Mouse (Mus musculus) kidney, embryonic 15.5 days (tissue): ENCODE data around the gene Foxp1. TPM values are rescaled to one million over a fixed set of nuclear protein-coding genes. Genes with fewer than 3 reads are reported as not detected.

Source experiments
- ATAC-seq: fragments of 200-750 bp; cut with Nextera tagmentation; replicated peaks from 2 replicates; pipeline ENCODE4 v1.8.0; 2017; ENCODE audit warnings: moderate TSS enrichment; ENCODE audit not compliant: low FRiP score
- H3K27ac ChIP-seq: fragments of 300-500 bp; sonication (generic); 2 replicates; pipeline ENCODE4 v1.5.1; 2015; ENCODE audit warnings: mild to moderate bottlenecking, inconsistent platforms
- H3K27me3 ChIP-seq: fragments of 300-500 bp; sonication (generic); 2 replicates; pipeline ENCODE4 v1.6.1; 2015; ENCODE audit warnings: inconsistent platforms
- H3K36me3 ChIP-seq: fragments of 300-500 bp; sonication (generic); 2 replicates; pipeline ENCODE4 v1.6.1; 2015; ENCODE audit warnings: inconsistent platforms
- H3K4me1 ChIP-seq: fragments of 300-500 bp; sonication (generic); 2 replicates; pipeline ENCODE4 v1.6.1; 2015; ENCODE audit warnings: inconsistent platforms
- H3K4me2 ChIP-seq: fragments of 300-500 bp; sonication (generic); 2 replicates; pipeline ENCODE4 v1.6.1; 2015; ENCODE audit warnings: moderate library complexity, mild to moderate bottlenecking, inconsistent platforms
- H3K4me3 ChIP-seq: fragments of 300-500 bp; sonication (generic); replicated peaks from 2 replicates; pipeline ENCODE4 v1.5.1; 2015; ENCODE audit warnings: mild to moderate bottlenecking, inconsistent platforms
- H3K9ac ChIP-seq: fragments of 300-500 bp; sonication (generic); 2 replicates; pipeline ENCODE4 v1.6.1; 2015; ENCODE audit warnings: mild to moderate bottlenecking, inconsistent platforms
- H3K9me3 ChIP-seq: fragments of 300-500 bp; sonication (generic); replicated peaks from 2 replicates; pipeline ENCODE4 v1.6.1; 2016; ENCODE audit warnings: inconsistent platforms
- WGBS: fragments of 180-500 bp; shearing (Covaris S2); methylation state at CpG from one replicate; pipeline ENCODE4 v1.1.7; 2015; ENCODE audit warnings: mixed read lengths; 5-methylcytosine and 5-hydroxymethylcytosine counted together
- polyA plus RNA-seq: library from polyadenylated mRNA; unstranded; fragments of >200 nt; fragmentation: Nextera tagmentation; extraction: Ambion mirVana; gene quantifications from 2 replicates; pipeline ENCODE4 v1.2.1, GENCODE M21; 2015

The Foxp1 gene
- polyA plus RNA-seq, 1 experiment from 2014 or later = 50.2 TPM

DNA sequence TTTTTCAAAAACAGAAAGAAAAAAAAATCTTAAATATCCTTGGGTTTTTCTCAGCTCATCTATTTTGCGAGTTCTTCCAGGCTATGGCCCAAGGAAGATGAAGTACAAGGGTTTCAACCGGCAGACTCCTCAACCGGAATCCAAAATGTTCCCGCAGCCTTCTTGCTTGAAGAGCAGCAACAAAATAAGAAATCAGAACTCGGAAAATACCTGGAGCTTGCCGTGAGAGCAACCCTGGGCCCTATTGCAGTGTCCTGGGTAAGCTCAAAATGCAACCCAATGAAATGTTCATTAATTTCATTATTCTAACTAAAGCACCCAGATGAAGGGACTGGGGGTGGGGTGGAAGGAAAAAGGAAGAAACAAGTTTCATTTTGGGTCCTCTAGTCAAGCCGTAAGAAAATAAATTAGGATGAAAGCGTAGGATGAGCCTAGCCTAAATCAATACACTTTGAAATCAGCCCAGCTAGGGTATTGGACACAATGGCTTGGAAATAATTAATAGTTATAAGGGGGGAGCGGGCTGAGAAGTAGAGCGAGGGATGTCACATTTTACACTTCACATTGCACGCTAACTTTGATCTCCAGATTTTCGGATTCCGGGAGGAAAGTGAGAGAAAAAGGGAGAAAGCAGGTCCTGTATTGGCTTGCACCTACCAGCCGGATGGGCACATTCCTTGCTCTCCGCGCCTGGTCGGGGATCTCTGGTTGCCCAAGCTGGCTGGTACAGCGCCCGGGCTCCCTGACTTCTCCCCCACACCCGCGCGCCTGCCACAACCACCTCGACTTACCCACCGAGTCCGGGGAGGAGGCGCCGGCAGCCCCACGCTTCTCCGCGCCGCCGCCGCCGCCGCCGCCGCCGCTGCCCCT is 2.5 kb downstream of the Foxp1 start:
- WGBS = 3% methylated on average over 28 of the region's 38 CpGs
- H3K4me1 ChIP-seq = peaks cover 29% of the 10 kb centered on the region
- H3K27ac ChIP-seq = peak overlapping the region; percentile 100
- no peak for ATAC-seq
- H3K4me2 ChIP-seq = peak overlapping the region; percentile 88
- H3K27me3 ChIP-seq = no peaks in the 10 kb centered on the region
- no peaks in the 10 kb centered on the region for H3K36me3 ChIP-seq
- H3K4me3 ChIP-seq = peak overlapping the region; percentile 77
- peak overlapping the region; percentile 90 for H3K9ac ChIP-seq
- no peaks in the 10 kb centered on the region for H3K9me3 ChIP-seq

DNA sequence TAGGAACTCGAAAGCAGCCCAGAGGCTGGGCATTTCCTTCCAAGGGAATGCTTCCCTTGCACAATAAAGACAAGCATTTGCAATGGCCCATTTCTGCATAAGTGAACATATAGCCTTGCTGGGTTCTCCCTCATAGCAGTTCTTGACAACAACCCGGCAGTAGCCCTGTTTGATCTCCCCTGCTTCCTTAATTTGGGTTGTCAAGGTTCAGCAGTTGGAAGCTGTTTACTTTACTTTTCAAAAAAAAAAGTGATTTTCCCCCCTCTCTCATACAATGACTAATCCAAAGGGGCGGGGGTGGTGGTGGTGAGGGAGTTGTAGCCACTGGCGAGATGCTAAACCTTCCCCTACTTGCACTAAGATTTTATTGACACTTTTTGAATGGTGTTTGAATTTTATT is 3.5 kb downstream of the Foxp1 start:
- 28% methylated on average over 4 of the region's 4 CpGs for WGBS
- no peaks in the 10 kb centered on the region for H3K36me3 ChIP-seq
- H3K4me2 ChIP-seq = peak overlapping the region; percentile 88
- peaks cover 37% of the 10 kb centered on the region for H3K4me1 ChIP-seq
- no peaks in the 10 kb centered on the region for H3K27me3 ChIP-seq
- H3K9ac ChIP-seq = no peak overlapping the region
- no peaks in the 10 kb centered on the region for H3K9me3 ChIP-seq
- ATAC-seq = no peak
- H3K4me3 ChIP-seq = peak overlapping the region; percentile 77
- H3K27ac ChIP-seq = 0 out of 2 replicates have a peak overlapping the region, but pooled peaks have one; percentile 32

DNA sequence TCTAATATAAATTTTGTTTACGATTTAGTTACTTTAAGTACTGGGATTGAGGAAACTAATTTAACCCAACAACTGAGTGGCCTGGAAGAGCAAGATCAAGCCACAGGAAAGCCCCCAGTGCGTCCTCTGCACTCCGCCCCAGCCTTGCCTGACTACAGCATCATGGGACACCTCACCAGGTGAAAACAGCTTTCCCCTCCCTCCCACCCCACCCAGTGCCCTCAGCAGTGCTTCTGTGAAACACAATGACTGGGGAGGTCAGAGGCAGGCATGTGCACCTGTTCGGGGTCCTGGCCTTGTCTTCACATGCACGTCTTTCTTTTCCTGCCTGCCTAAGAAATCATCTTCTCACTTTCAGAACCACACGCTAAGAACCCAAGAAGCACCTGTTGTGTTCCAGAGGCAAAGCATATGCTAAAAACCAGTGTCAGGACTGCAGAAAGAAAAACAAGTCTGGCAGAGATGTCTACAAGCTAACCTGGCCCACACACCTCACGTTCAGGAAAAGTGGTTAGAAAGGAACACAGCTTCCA is 6.8 kb downstream of the Foxp1 start:
- H3K4me2 ChIP-seq = peak overlapping the region; percentile 31
- no peaks in the 10 kb centered on the region for H3K9me3 ChIP-seq
- WGBS = 59% methylated on average over 7 of the region's 7 CpGs
- no peak overlapping the region for H3K4me3 ChIP-seq
- H3K9ac ChIP-seq = no peak overlapping the region
- H3K27ac ChIP-seq = no peak overlapping the region
- ATAC-seq = no peak
- H3K36me3 ChIP-seq = no peaks in the 10 kb centered on the region
- H3K4me1 ChIP-seq = peaks cover 61% of the 10 kb centered on the region
- no peaks in the 10 kb centered on the region for H3K27me3 ChIP-seq

DNA sequence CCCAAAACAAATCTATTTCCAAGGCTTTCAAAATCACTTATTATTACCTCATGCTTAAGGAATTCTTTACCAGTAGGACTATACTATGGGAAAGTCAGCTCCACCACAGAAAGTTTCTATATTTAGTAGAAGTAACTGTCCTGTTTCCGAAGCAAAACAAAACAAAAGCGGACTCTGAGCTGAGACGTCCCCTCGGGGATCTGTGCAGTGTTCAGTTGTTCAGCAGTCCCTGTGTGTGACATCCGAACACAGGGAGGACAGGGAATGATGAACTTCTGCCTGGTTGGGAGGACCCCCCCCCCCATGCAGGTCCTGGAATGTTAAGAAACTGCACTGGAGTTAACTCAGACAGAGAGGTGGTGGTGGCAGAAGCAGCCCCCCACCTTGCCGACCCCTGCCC is 10.7 kb downstream of the Foxp1 start:
- peaks cover 72% of the 10 kb centered on the region for H3K4me1 ChIP-seq
- H3K4me3 ChIP-seq = no peak overlapping the region
- 20% methylated on average over 6 of the region's 6 CpGs for WGBS
- no peak overlapping the region for H3K27ac ChIP-seq
- peaks cover under 1% of the 10 kb centered on the region; the same call in 1 of the 2 replicates for H3K36me3 ChIP-seq
- no peaks in the 10 kb centered on the region for H3K9me3 ChIP-seq
- H3K27me3 ChIP-seq = no peaks in the 10 kb centered on the region
- H3K4me2 ChIP-seq = peak overlapping the region; percentile 40
- no peak overlapping the region for H3K9ac ChIP-seq
- no peak for ATAC-seq

DNA sequence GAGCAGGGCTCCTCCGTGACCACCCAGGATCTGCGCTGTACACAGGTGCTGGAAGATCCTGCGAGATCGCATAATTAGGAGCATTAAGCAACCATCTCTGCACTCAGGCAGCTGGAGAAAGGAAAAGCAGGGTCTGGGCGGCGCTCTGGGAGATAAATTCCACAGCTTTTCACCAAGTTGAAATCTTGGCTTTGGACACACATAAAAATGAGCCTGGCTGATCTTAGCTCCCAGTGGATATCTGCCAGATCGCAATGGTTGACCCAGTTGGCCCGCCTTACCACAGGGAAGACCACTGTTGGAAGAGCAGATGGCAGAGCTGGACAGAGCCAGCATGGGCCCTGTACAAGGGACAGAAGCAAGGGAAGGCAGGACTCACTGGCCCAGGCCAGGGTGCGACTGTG is 13.3 kb downstream of the Foxp1 start:
- 0 out of 2 replicates have a peak, but pooled peaks have one; percentile 31 for ATAC-seq
- H3K4me2 ChIP-seq = no peak overlapping the region
- peak overlapping the region; percentile 52; the same call in 1 of the 2 replicates for H3K27ac ChIP-seq
- no peaks in the 10 kb centered on the region for H3K27me3 ChIP-seq
- H3K36me3 ChIP-seq = peaks cover 23% of the 10 kb centered on the region
- H3K4me3 ChIP-seq = no peak overlapping the region
- H3K9ac ChIP-seq = no peak overlapping the region
- H3K4me1 ChIP-seq = peaks cover 53% of the 10 kb centered on the region
- no peaks in the 10 kb centered on the region for H3K9me3 ChIP-seq
- 75% methylated on average over 9 of the region's 9 CpGs for WGBS

DNA sequence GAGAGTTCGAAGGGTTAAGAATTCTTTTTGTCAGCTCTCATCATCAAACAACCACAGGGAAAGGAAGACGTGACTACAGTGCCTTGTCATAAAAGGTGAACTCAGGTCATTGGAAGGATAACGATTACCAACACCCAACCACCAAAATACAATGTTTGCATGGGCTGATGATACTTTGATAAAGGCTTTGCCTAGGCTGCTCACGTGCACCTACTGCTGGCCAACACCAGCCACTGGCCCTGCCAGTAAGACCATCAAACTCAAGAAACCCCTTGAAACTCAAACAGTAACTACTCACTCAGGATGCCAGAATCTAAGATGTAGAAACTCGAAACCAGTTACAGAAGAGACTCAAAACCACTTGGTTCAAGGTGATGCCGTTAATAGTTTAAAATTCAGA is 15.7 kb downstream of the Foxp1 start:
- no peak for ATAC-seq
- 85% methylated on average over 6 of the region's 6 CpGs for WGBS
- Histone ChIP-seq H3K9me3 (no peaks in the 10 kb centered on the region), H3K36me3 (peaks cover 25% of the 10 kb centered on the region), H3K4me2 (no peak overlapping the region), H3K9ac (no peak overlapping the region), H3K27ac (no peak overlapping the region), H3K4me3 (no peak overlapping the region), H3K27me3 (no peaks in the 10 kb centered on the region), H3K4me1 (peaks cover 36% of the 10 kb centered on the region)

DNA sequence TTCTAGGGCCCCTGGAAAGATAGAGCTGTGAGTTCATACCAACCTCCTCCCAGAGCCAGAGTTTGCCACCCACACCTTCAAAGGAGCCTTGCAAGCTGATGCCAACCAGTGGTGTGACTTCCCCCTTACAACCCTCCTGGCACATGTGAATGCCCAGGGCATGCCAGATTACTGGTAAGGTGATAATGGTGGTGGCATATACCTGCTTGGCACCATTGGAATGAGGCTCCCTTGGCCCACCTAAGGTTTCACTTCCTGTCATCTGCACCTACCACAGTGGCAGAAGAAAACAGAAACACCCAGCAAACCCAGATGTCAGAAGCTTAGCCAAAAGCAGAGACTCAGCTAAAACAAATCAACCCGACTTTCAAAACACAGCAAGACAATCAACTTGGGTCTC is 18.8 kb downstream of the Foxp1 start:
- H3K36me3 ChIP-seq = peaks cover 29% of the 10 kb centered on the region
- no peak overlapping the region for H3K4me3 ChIP-seq
- 90% methylated on average over 1 of the region's 1 CpGs for WGBS
- no peak overlapping the region for H3K27ac ChIP-seq
- no peaks in the 10 kb centered on the region for H3K27me3 ChIP-seq
- no peak overlapping the region for H3K9ac ChIP-seq
- H3K4me1 ChIP-seq = 0 out of 2 replicates have a peak, but pooled peaks cover 10% of the 10 kb centered on the region
- ATAC-seq = no peak
- H3K9me3 ChIP-seq = no peaks in the 10 kb centered on the region
- no peak overlapping the region for H3K4me2 ChIP-seq

DNA sequence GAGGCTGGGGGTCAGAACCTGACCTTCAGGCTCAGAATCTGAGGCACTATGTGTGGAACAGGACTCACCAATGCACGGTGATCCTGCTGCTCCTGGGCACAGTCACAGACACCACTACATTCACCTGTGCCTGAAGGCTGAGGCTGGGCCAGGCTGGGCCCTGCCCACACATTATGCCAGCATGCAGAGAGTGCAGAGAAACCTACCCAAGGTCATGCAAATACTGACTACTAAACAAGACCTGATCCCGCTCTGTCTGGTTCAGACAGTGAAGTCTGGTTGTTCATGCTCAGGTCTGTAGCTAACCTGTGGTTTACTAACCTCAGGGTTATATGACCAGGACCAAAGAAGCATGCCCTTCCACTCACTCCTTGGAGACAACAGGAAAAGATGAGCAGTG is 19.8 kb downstream of the Foxp1 start:
- Histone ChIP-seq H3K4me2 (no peak overlapping the region), H3K9ac (no peak overlapping the region), H3K27me3 (no peaks in the 10 kb centered on the region), H3K36me3 (peaks cover 29% of the 10 kb centered on the region), H3K27ac (no peak overlapping the region), H3K4me1 (0 out of 2 replicates have a peak, but pooled peaks cover 15% of the 10 kb centered on the region), H3K4me3 (no peak overlapping the region), H3K9me3 (no peaks in the 10 kb centered on the region)
- ATAC-seq = no peak
- 73% methylated on average over 2 of the region's 2 CpGs for WGBS

DNA sequence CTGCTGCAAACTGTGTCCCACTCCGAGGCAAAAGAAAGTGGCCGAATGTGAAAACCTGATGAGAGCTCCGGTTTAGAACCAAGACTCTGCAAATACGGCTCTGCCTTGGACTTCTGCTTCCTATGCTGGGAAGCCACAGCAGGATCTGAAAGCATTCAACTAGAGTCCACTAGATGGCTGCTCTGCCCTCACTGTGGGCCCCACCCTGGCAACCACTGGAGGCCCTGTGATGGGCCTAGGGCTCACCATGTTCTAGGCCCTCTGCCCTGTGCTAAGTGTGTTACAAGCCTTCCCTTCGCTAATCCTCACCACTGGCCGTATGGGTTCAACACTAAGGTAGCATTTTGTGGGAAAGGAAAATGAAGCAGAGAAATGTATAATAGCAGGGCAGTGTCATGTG is 20.2 kb downstream of the Foxp1 start:
- Histone ChIP-seq H3K36me3 (peaks cover 29% of the 10 kb centered on the region), H3K27me3 (no peaks in the 10 kb centered on the region), H3K27ac (no peak overlapping the region), H3K9ac (no peak overlapping the region), H3K4me3 (no peak overlapping the region), H3K4me2 (no peak overlapping the region), H3K9me3 (no peaks in the 10 kb centered on the region), H3K4me1 (peaks cover 15% of the 10 kb centered on the region)
- WGBS = 88% methylated on average over 6 of the region's 6 CpGs
- no peak for ATAC-seq

DNA sequence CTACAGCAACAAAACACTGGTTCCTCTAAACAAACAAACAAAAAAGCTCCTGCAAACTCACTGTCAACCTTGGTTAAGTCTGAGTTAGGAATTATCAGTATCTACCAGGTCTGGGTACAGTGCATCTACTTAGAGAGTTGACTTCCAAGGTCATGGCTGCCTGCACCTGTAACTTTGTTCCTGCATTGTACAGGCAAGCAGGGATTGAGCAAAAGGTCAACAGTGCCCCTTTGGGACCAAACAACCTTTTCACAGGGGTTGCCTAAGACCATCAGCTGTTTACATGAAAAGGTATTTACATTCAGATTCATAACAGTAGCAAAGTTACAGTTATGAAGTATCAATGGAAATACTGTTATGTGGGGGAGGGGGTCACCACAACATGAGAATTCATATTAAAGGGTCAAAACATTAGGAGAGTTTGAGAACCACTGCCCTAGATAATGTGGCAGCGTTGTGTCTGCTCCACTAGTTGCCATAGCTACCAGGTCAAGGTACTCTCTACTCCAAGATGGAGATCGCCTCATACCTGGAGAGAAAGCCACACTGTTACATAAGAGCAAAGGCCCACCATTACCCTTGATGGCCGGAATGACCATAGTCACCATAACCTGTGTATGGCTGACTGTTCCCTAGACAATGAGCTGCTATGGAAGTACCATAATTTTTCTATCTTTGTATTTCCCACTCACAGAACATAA is 21.8 kb downstream of the Foxp1 start:
- no peak for ATAC-seq
- Histone ChIP-seq H3K36me3 (peaks cover 17% of the 10 kb centered on the region), H3K9ac (no peak overlapping the region), H3K27me3 (no peaks in the 10 kb centered on the region), H3K4me2 (no peak overlapping the region), H3K27ac (no peak overlapping the region), H3K4me3 (no peak overlapping the region), H3K4me1 (peaks cover 29% of the 10 kb centered on the region), H3K9me3 (no peaks in the 10 kb centered on the region)
- WGBS = 92% methylated on average over 3 of the region's 3 CpGs

DNA sequence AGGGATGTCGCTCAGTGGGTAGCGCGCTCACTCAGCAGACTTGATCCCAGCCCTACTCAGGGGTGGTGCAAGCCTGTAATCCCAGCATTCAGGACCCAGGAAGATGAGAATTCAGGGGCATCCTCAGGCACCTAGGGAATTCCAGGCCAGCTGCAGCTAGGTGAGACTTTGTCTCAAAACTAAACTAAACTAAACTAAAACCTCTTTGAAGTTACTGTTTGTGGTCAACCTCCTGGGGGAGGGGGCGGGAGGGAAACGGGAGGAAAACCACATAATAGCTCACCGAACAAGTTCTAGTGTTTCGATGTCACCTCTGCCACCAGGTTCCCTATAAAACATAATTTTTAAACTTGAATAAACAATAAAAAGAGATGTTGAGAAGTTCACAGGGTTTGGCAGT is 24.4 kb downstream of the Foxp1 start:
- no peak overlapping the region for H3K4me2 ChIP-seq
- no peaks in the 10 kb centered on the region for H3K27me3 ChIP-seq
- no peak overlapping the region for H3K27ac ChIP-seq
- no peak overlapping the region for H3K4me3 ChIP-seq
- no peaks in the 10 kb centered on the region for H3K9me3 ChIP-seq
- 65% methylated on average over 7 of the region's 7 CpGs for WGBS
- H3K9ac ChIP-seq = no peak overlapping the region
- H3K4me1 ChIP-seq = peaks cover 30% of the 10 kb centered on the region
- no peak for ATAC-seq
- H3K36me3 ChIP-seq = 0 out of 2 replicates have a peak, but pooled peaks cover 4% of the 10 kb centered on the region

DNA sequence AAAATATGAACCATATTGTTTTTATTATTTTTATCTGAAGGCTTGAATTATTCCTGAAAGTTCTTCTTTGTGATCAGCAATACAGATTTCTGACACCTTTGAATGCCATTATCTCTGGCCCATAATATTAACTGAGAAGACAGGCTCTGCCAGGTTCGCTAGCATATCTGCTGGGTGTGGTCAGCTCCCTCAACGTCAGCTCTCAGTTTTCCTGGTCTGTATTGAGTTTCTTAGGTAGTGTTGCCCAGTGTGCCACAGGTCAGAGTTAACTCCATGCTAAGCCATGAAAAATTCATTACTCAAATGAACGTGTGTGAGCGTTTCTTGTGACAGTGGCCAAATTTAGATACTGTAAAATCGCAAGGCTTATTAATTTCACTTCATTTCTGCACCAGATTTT is 26.4 kb downstream of the Foxp1 start:
- Histone ChIP-seq H3K4me2 (no peak overlapping the region), H3K27me3 (no peaks in the 10 kb centered on the region), H3K9me3 (no peaks in the 10 kb centered on the region), H3K9ac (no peak overlapping the region), H3K27ac (no peak overlapping the region), H3K36me3 (0 out of 2 replicates have a peak, but pooled peaks cover 4% of the 10 kb centered on the region), H3K4me3 (no peak overlapping the region), H3K4me1 (peaks cover 40% of the 10 kb centered on the region)
- WGBS = 56% methylated on average over 5 of the region's 5 CpGs
- ATAC-seq = no peak
